Mouse (Mus musculus) E14TG2a.4 (cell line): ENCODE results near the gene Mospd3.
"Not testable (repeated sequence)": the region's sequence is repeated elsewhere in the genome, so short reads cannot be mapped to it uniquely, and the experiment has no call there.

ENCODE experiments used
- H3K27me3 ChIP-seq: 2 replicates; pipeline ENCODE4 v1.6.1; 2014; ENCODE audit warnings: low read length, control low read depth; ENCODE audit not compliant: insufficient read depth
- H3K36me3 ChIP-seq: 2 replicates; pipeline ENCODE4 v1.6.1; 2014; ENCODE audit warnings: low read length, control low read depth; ENCODE audit not compliant: insufficient read depth
- H3K4me1 ChIP-seq: replicated peaks from 2 replicates; pipeline ENCODE4 v1.6.1; 2014; ENCODE audit warnings: low read depth, low read length, control low read depth
- H3K4me3 ChIP-seq: replicated peaks from 2 replicates; pipeline ENCODE4 v1.5.1; 2014; ENCODE audit warnings: mild to moderate bottlenecking, low read length
- H3K9me3 ChIP-seq: 2 replicates; pipeline ENCODE4 v1.6.1; 2014; ENCODE audit warnings: low read length, control low read depth
- CTCF ChIP-seq: conservative IDR thresholded peaks from 2 replicates; pipeline ENCODE4 v1.5.1; 2014; ENCODE audit warnings: low read length
- NANOG ChIP-seq: IDR thresholded peaks from 2 replicates; pipeline ENCODE4 v1.6.1; 2014; ENCODE audit warnings: borderline replicate concordance, low read length, mixed read lengths
- POU5F1 ChIP-seq: IDR thresholded peaks from 2 replicates; pipeline ENCODE4 v1.6.1; 2014; ENCODE audit warnings: low read length, borderline replicate concordance

Mospd3 gene

DNA sequence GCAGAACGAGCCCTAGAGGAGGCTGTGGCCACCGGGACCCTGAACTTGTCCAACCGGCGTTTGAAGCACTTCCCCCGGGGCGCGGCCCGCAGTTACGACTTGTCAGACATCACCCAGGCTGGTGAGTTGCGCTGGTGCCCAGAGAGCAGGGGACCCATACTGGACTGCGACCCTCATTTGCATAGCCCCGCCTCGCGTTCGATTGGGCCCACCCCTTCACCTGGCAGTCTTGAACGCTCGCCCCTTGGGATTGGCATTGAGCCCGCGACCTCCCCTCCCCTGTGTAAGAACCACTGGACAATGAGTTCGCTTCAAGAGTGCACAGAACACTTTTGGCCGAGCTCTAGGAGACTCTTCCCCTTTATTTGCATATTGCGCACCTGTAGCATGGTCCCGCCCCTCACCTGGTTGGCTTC is 28.5 kb upstream of the Mospd3 start:
- H3K9me3 ChIP-seq: no peaks in the 10 kb centered on the region
- TF ChIP-seq POU5F1: no peak
- TF ChIP-seq NANOG: no peak
- no peak for TF ChIP-seq CTCF
- H3K4me1 ChIP-seq: peaks cover 85% of the 10 kb centered on the region
- H3K4me3 ChIP-seq: peak overlapping the region; percentile 99
- H3K36me3 ChIP-seq: peaks cover 28% of the 10 kb centered on the region
- H3K27me3 ChIP-seq: no peaks in the 10 kb centered on the region

DNA sequence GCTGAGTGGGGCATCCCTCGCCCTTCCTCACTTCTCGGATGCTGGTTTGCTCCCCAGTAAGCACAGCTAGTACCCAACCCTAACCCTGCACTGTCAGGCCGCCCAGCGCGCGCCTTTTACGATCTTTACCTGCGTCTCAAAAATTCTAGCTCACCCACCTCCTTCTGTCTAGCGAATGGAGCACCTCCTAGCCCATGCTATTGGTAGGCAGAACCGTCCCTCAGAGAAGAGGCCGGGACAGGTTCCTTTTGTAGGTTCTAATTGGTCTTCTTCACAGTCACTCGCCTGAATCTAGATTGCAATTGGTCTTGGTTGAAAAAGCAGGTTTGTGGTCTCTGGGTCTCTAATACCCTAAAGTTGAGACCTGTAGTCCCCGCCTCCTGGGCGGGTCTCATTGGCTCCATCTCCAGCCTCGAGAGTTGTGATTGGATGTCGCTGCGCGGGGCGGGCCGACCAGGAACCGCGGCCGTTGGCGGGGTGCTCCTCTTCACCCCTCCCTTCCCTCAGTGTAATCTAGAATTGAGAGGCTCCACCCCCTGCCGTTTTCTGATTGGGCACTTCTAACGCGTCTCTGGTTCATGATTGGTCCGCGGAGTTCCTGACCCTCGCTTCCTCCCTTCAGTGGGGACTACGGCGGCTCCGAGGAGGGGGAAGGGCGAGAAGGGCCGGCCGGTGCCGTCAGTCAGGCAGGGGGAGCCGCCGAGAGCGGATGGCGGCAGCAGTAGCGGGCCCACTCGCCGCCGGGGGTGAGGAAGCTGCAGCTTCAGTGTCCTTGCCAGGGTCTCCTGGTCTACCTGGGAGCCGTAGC is 27.8 kb upstream of the Mospd3 start, which contains the start of the genes Fbxo24, Lrch4 and Gm20605:
Gene Fbxo24, minus strand, starts transcription at position 505 of the 808 bp plus-strand sequence.
Gene Lrch4, plus strand, starts transcription at position 624 of the 808 bp plus-strand sequence.
Gene Gm20605, plus strand, starts transcription at position 678 of the 808 bp plus-strand sequence.
- peaks cover 81% of the 10 kb centered on the region for H3K4me1 ChIP-seq
- H3K27me3 ChIP-seq: no peaks in the 10 kb centered on the region
- TF ChIP-seq CTCF (no peak), POU5F1 (no peak)
- H3K4me3 ChIP-seq: peak within 1 kb of the TSS; percentile 99
- no peaks in the 10 kb centered on the region for H3K9me3 ChIP-seq
- peaks cover 22% of the 10 kb centered on the region for H3K36me3 ChIP-seq

DNA sequence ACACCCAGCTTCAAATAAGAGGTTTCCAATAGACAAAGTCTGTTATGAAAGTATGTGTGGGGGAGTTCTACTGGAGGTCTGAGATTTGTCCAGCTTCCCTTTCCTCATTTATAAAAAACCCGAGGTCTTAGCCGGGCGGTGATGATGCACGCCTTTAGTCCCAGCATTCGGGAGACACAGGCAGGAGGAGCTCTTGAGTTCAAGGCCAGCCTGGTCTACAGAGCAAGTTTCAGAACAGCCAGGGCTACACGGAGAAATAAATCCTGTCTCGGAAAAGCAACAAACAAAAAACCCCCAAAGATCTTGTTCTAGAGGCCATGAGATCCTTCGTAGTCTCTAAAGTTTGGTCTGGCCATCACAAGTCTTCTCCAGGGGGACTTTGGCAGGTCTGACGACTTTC is 27.1 kb upstream of the Mospd3 start:
- H3K4me1 ChIP-seq: peaks cover 74% of the 10 kb centered on the region
- H3K27me3 ChIP-seq: no peaks in the 10 kb centered on the region
- H3K9me3 ChIP-seq: no peaks in the 10 kb centered on the region
- H3K36me3 ChIP-seq: peaks cover 15% of the 10 kb centered on the region
- no peak for TF ChIP-seq CTCF
- TF ChIP-seq POU5F1: no peak
- no peak for TF ChIP-seq NANOG
- H3K4me3 ChIP-seq: peak overlapping the region; percentile 84

DNA sequence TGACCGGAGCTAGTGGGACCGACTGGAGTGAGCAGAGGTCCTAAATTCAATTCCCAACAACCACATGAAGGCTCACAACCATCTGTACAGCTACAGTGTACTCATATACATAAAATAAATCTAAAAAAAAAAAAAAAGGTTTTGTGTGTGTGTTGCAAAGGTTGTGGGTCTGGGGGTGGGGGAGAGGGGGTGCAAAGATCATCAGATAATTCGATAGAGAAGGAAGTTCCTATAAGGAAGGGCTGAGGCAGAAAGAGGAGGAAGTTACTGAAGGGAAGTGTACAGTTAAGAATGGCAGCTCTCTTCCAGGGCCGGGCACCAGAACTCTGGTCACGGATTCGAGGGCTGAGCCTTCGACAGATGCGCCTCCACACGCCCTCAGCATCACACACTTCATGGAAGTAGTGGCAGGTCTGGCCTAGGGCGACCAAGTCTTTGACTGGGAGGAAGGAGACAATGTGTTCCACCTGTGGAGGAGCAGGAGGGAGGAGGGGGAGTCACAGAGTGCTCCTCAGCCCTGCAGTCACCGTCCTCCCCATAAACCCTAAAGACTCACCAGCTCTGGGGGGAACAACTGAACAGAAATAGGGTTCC is 23.2 kb upstream of the Mospd3 start:
- no peaks in the 10 kb centered on the region for H3K27me3 ChIP-seq
- H3K4me3 ChIP-seq: no peak overlapping the region
- TF ChIP-seq CTCF: no peak
- no peak for TF ChIP-seq POU5F1
- no peak for TF ChIP-seq NANOG
- no peaks in the 10 kb centered on the region for H3K9me3 ChIP-seq
- peaks cover 62% of the 10 kb centered on the region for H3K4me1 ChIP-seq
- H3K36me3 ChIP-seq: no peaks in the 10 kb centered on the region

DNA sequence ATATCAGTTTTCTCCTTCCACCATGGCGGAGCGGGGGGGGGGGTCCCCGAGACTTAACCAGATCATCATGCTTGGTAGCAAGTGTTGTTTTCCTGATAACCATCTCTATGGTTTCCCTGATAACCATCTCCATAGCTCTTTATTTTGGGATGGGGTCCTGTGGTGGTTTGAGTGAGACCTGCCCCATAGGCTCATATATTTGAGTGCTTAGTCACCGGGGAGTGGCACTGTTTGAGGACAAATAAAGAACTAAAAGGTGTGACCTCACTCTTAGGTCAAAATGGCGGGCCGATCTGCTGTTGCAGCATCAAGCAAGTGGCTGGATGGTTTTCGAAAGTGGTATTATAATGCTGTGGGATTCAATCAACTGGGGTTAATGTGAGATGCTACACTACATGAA is 14.5 kb upstream of the Mospd3 start:
- Histone ChIP-seq H3K27me3 (0 out of 2 replicates have a peak, but pooled peaks cover 4% of the 10 kb centered on the region), H3K9me3 (no peaks in the 10 kb centered on the region), H3K4me1 (peaks cover 59% of the 10 kb centered on the region), H3K4me3 (no peak overlapping the region), H3K36me3 (no peaks in the 10 kb centered on the region)
- no peak for TF ChIP-seq CTCF
- no peak for TF ChIP-seq NANOG
- TF ChIP-seq POU5F1: no peak

DNA sequence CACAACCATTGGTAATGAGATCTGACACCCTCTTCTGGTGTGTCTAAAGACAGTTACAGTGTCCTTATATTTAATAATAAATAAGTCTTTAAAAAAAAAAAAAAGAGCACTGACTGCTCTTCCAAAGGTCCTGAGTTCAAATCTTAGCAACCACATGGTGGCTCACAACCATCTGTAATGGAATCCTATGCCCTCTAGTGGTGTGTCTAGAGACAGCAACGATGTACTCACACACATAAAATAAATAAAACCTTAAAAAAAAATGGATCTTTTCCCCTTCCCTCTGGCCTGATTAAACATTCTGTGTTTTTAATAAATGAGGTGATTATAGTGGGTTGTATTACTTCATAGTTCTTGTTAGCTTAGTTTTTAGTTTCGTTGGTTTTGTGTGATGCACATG is 14.1 kb upstream of the Mospd3 start:
- H3K4me1 ChIP-seq: peaks cover 59% of the 10 kb centered on the region
- not testable (repeated sequence) for H3K9me3 ChIP-seq, H3K27me3 ChIP-seq, H3K4me3 ChIP-seq, H3K36me3 ChIP-seq
- peak; percentile 26; the same call in 1 of the 2 replicates for TF ChIP-seq CTCF

DNA sequence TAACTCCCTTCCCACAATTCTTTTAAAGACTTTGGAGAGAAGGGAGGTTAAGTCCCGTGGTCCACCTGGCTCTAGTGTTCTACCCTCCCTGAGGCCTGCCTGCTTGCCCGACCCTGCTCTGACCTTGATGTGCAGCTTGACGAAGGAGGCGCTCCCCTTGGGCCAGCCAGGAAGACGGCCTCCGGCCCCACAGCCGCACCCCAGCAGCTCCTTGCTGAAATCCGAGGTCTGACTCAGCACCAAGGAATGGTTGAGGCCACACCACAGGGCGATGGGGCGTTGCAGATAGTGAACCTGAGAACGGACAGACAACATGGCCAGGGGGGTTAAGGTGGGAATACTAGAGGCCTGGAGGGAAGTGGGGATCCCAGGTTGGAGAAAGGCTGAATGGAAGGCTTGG is 12.7 kb upstream of the Mospd3 start, which contains the start of gene Pcolce:
Gene Pcolce, minus strand, starts transcription at position 235 of the 400 bp plus-strand sequence.
- Histone ChIP-seq H3K4me3 (peak within 1 kb of the TSS; percentile 80), H3K9me3 (no peaks in the 10 kb centered on the region), H3K27me3 (0 out of 2 replicates have a peak, but pooled peaks cover 1% of the 10 kb centered on the region), H3K36me3 (no peaks in the 10 kb centered on the region; the same call in 1 of the 2 replicates), H3K4me1 (peaks cover 72% of the 10 kb centered on the region)
- no peak for TF ChIP-seq CTCF
- no peak for TF ChIP-seq NANOG
- no peak for TF ChIP-seq POU5F1

DNA sequence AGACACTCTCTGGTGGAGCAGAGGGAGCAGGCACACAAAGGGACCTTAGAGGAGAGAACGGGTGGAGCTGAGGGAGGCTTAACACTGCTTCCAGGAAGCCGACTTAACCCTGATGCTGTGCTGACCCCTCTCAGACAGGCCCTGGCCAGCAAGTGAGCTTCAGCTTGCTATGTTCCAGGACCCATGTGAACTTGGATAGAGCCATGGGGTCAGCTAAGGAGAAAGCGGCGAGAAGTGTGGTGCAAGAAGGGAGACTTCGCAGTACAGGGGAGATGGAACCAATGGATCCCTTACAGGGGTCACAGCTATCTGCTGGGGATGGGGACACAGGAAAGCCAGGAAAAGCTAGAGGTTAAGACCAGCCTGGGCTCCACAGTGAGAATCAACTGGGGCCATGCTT is 12.2 kb upstream of the Mospd3 start:
- Histone ChIP-seq H3K9me3 (no peaks in the 10 kb centered on the region), H3K4me3 (peak overlapping the region; percentile 80), H3K4me1 (peaks cover 76% of the 10 kb centered on the region), H3K27me3 (no peaks in the 10 kb centered on the region), H3K36me3 (no peaks in the 10 kb centered on the region; the same call in 1 of the 2 replicates)
- TF ChIP-seq CTCF (no peak), NANOG (no peak), POU5F1 (no peak)

DNA sequence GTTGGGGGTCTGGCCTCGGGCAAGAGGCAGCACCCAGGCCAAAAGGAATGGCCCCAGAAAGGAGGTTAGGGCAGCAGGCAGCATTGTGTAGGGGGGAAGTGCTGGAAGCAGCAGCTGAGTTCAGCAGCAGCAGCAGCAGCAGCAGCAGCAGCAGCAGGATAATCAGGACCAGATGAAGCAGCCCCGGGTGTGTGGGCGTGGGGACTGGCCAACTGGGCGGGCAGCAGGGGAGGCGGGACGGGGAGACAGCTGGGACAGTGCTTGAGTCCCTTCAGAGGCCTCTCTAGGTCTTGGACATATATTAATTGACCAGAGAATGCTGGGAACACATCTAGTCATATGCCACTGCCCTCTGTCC is 10.4 kb upstream of the Mospd3 start:
- no peaks in the 10 kb centered on the region for H3K27me3 ChIP-seq
- H3K9me3 ChIP-seq: no peaks in the 10 kb centered on the region
- TF ChIP-seq NANOG (no peak), CTCF (no peak), POU5F1 (no peak)

More for the DNA sequence above, 10.4 kb upstream of the Mospd3 start:
- H3K4me1 ChIP-seq: peaks cover 89% of the 10 kb centered on the region
- peak overlapping the region; percentile 80 for H3K4me3 ChIP-seq
- peaks cover 18% of the 10 kb centered on the region for H3K36me3 ChIP-seq
